Mouse (Mus musculus) Patski (cell line): ENCODE measurements around the gene Uhrf1bp1. TPM values are rescaled to one million over a fixed set of nuclear protein-coding genes. Genes with fewer than 3 reads are reported as not detected.

Experiments
- ATAC-seq: fragments of 100-300 bp; one replicate; pipeline ENCODE4 v1.8.0; 2021
- CTCF ChIA-PET: fragments of 350-600 bp; sonication (Branson Sonifier 250); formaldehyde crosslinking; loops from one replicate; lab custom pipeline; 2022; ENCODE audit warnings: inconsistent platforms; lab: Charles Lee
- POLR2A ChIA-PET: fragments of 350-600 bp; sonication (Branson Sonifier 250); formaldehyde crosslinking; loops from one replicate; lab custom pipeline; 2022; ENCODE audit warnings: antibody characterized with exemption, inconsistent platforms; lab: Charles Lee
- DNase-seq: peaks from one replicate; pipeline ENCODE4 v3.0.0-alpha.2; 2011; ENCODE audit warnings: low read depth, low spot score
- H3K27me3 ChIP-seq: fragments of 371-371 bp; one replicate; pipeline ENCODE4 v1.5.1; 2021
- CTCF ChIP-seq: fragments of 100-300 bp; IDR thresholded peaks from one replicate; pipeline ENCODE4 v1.5.1; 2021
- in situ Hi-C: fragments of 300-500 bp; cut with MboI; formaldehyde crosslinking; loops from 3 replicates; pipeline ENCODE4 v1.11.1; 2018; ENCODE audit warnings: low pct_unique_long_range_greater_than_20kb, mixed read lengths
- polyA plus RNA-seq: library from polyadenylated mRNA; unstranded; gene quantifications from one replicate; pipeline ENCODE4 v1.2.3, GENCODE M21; 2021

Uhrf1bp1 gene
- polyA plus RNA-seq, 1 experiment from 2014 or later, result 17.4 TPM

DNA sequence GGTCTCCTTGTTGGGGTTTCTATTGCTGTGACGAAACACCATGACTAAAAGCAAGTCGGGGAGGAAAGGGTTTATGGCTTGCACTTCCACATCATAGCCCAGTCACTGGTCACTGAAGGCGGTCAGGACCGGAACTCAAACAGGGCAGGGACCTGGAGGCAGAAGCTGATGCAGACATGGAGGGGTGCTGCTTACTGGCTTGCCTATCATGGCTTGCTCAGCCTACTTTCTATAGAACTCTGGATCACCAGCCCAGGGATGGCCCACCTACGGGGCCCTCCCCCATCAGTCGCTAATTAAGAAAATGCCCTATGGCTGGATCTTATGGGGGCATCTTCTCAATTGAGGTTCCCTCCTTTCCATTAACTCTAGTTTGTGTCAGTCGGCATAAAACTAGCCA is 55.1 kb downstream of the Uhrf1bp1 start:
- TF ChIP-seq CTCF, result no peak
- in situ Hi-C loops, result no loop called here
- no peaks in the 10 kb centered on the region for H3K27me3 ChIP-seq
- CTCF ChIA-PET, result no interaction called here
- ATAC-seq (no peak), DNase-seq (no peak)
- POLR2A ChIA-PET, result no interaction called here

DNA sequence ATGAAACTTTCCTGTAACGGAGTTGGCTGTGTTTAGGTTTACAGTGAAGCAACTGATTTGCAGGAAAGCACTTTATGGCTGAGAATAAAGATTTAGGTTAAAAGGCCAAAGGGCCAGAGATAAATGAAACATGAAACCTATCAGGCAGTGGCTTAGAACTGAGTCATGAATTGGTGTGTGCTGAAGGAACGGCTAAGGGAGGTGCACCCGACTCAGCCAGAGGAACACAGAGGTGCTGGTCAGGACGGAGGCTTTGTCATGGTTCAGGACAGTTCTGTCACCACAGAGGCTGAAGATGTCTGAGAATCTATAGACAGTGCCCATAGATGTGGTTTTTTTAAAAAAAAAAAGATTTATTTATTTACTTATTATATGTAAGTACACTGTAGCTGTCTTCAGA is 58.5 kb downstream of the Uhrf1bp1 start:
- no peak for DNase-seq
- in situ Hi-C loops, result no loop called here
- CTCF ChIA-PET, result no interaction called here
- ATAC-seq, result no peak
- H3K27me3 ChIP-seq, result no peaks in the 10 kb centered on the region
- POLR2A ChIA-PET, result interaction anchor here (0.6 kb wide), 1 partner anchor 9 kb away, joined by 3 read pairs; no protein-coding TSS in a partner anchor
- no peak for TF ChIP-seq CTCF

- CTCF ChIA-PET, result no interaction called here
- in situ Hi-C loops, result no loop called here
- ATAC-seq, result no peak
- no peaks in the 10 kb centered on the region for H3K27me3 ChIP-seq
- no peak for TF ChIP-seq CTCF
- DNase-seq, result no peak
- POLR2A ChIA-PET, result no interaction called here
Observed at GRCm38 (mm10) chr17:27916366-27916765, 60.1 kb downstream of the Uhrf1bp1 start.

DNA sequence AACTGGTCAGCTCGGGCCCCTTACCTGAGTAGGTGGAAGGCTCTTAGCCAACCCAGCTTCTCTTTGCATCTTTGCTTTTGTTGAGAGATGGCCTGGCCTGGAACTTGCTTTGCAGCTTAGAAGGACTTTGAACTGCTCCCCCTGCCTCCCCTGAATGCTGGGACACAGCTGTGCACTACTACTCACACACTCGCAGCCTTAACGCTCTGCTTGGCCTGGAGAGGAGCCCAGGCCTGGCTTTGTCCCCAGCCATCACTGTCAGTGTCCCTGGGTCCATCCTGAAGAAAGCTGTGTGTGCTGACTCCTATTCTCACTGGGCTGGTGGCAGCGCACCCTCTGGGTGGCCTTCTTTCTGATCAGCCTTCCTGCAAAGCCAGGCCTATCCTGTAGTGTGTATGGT is 64.4 kb downstream of the Uhrf1bp1 start:
- DNase-seq (no peak), ATAC-seq (no peak)
- CTCF ChIA-PET, result no interaction called here
- in situ Hi-C loops, result no loop called here
- POLR2A ChIA-PET, result no interaction called here
- H3K27me3 ChIP-seq, result no peaks in the 10 kb centered on the region
- no peak for TF ChIP-seq CTCF

DNA sequence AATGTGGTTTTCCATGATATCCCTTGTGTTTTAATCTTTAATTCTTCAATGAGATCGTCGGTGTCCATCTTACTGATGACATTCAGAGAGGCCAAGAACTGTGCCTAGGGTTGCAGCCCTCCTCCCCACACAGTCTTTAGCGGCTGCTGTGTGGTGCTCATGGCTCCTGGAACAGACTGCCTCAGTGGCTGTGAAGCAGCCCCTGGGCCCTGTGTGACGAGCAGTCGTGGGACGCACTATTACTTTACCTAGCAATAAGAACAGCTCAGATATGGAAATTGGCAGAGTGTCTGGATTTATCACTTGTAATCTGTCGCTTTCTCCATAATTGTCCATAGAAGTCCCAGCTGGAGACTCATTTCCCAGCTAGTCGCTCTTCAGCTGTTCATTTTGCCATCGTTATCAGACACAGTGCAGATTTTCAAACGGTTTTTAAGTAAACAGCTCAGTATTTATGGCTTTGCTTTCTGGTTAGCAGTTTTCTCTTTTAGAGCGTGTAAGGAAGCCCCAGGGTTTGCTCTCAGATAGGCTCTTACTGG is 66.0 kb downstream of the Uhrf1bp1 start:
- no peak for TF ChIP-seq CTCF
- DNase-seq, result no peak
- no peaks in the 10 kb centered on the region for H3K27me3 ChIP-seq
- no peak for ATAC-seq
- in situ Hi-C loops, result no loop called here
- ChIA-PET CTCF (interaction anchor here (1.8 kb wide), 1 partner anchor 16 kb away, joined by 6 read pairs; no protein-coding TSS in a partner anchor), POLR2A (no interaction called here)

DNA sequence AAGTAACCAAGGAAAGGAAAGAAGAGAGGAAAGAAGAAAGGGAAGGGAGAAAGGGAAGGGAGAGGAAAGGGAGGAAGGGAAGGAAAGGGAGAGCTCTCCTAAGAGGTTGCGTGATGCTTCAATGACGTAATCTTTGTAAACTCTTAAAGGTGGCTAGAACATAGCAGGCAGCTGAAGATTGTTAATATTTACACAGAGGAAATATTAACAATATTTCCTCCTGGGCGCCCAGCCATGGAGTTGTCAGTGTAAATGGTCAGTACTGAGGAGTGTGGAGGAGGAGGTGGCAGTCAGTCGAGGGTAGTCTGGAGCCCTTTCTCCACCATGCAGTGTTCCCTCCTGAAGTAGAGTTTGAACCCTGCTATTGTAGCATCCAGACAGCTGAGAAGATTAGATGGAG is 68.8 kb downstream of the Uhrf1bp1 start:
- no peaks in the 10 kb centered on the region for H3K27me3 ChIP-seq
- CTCF ChIA-PET, result interaction anchor here (1.8 kb wide), 1 partner anchor 58 kb away, joined by 5 read pairs; no protein-coding TSS in a partner anchor
- TF ChIP-seq CTCF, result no peak
- POLR2A ChIA-PET, result no interaction called here
- in situ Hi-C loops, result no loop called here
- DNase-seq (no peak), ATAC-seq (no peak)

- no peak for DNase-seq
- in situ Hi-C loops, result no loop called here
- H3K27me3 ChIP-seq, result no peaks in the 10 kb centered on the region
- no peak for ATAC-seq
- ChIA-PET CTCF (no interaction called here), POLR2A (no interaction called here)
- TF ChIP-seq CTCF, result no peak
Observed at GRCm38 (mm10) chr17:27925504-27925903, 69.3 kb downstream of the Uhrf1bp1 start.

- in situ Hi-C loops, result no loop called here
- no peak for TF ChIP-seq CTCF
- ATAC-seq (no peak), DNase-seq (no peak)
- ChIA-PET CTCF (no interaction called here), POLR2A (no interaction called here)
- no peaks in the 10 kb centered on the region for H3K27me3 ChIP-seq
Observed at GRCm38 (mm10) chr17:27930291-27930690, 74.0 kb downstream of the Uhrf1bp1 start.

GRCm38 (mm10) chr17:27931826-27932225 is 75.6 kb downstream of the Uhrf1bp1 start:
- CTCF ChIA-PET, result no interaction called here

DNA sequence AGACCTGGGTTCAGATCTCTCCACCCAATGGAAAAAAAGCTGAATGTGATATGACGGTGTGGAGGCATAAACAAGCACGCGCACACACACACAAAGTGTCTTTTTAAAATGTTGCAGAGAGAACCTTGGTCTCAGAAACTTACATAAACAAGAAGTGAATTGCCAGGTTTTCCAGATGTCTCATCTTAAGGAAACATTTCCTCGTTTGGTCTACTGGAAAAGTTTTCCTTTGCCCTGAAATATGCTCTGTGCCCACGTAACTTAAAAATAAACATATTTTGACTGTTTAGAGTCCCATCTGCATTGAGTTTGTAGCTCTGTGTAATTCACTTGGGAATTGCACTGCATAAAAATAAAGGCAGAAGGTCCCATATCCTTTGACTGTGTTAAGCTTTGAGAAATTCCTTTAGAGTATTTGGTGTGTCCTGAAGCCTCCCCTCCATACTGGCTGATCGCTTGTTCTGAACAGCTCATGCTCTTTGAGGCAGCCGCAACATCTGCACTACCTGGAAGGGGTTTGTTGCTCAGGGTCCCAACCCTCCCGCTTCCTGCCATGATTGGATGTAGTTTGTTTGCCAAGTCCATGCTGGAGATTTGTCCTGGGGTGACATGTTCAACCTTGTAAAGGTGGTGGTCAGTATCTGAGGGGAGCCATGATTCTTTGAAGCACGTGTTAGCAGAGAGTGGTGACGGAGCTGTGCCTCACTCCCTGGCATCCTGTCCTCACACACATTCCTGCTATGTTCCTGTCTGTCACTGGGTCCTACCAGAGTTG is 78.1 kb downstream of the Uhrf1bp1 start:
- no peaks in the 10 kb centered on the region for H3K27me3 ChIP-seq
- in situ Hi-C loops, result no loop called here
- TF ChIP-seq CTCF, result no peak
- ChIA-PET POLR2A (interaction anchor here (0.9 kb wide), 1 partner anchor 12 kb away, joined by 3 read pairs; no protein-coding TSS in a partner anchor), CTCF (no interaction called here)
- ATAC-seq (no peak), DNase-seq (no peak)

More at GRCm38 (mm10) chr17:27931826-27932225, 75.6 kb downstream of the Uhrf1bp1 start:
- ATAC-seq (no peak), DNase-seq (no peak)
- POLR2A ChIA-PET, result no interaction called here
- no peaks in the 10 kb centered on the region for H3K27me3 ChIP-seq
- no peak for TF ChIP-seq CTCF
- in situ Hi-C loops, result no loop called here

DNA sequence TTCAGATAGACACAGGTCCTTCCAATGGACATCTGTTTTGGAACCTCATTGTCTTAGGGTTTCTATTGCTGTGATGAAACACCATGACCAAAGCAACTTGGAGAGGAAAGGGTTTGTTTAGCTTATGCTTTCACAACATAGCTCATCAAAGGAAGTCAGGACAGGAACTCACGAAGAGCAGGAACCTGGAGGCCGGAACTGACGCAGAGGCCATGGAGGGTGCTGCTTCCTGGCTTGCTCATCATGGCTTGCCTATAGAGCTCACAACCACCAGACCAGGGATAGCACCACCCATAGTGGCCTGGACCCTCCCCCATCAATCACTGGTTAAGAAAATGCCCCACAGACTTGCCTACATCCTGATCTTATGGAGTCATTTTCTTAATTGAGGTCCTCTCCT is 78.8 kb downstream of the Uhrf1bp1 start:
- H3K27me3 ChIP-seq, result no peaks in the 10 kb centered on the region
- in situ Hi-C loops, result no loop called here
- ChIA-PET CTCF (no interaction called here), POLR2A (interaction anchor here (0.9 kb wide), 1 partner anchor 11 kb away, joined by 3 read pairs; no protein-coding TSS in a partner anchor)
- DNase-seq, result no peak
- TF ChIP-seq CTCF, result no peak
- ATAC-seq, result no peak
